Mouse (Mus musculus) liver, embryonic 15.5 days (tissue): ENCODE results near the gene Swt1. TPM values are rescaled to one million over a fixed set of nuclear protein-coding genes. Genes with fewer than 3 reads are reported as not detected.

Experiments
- ATAC-seq: fragments of 200-750 bp; cut with Nextera tagmentation; 2 replicates; pipeline ENCODE4 v1.8.0; 2017; ENCODE audit warnings: moderate number of reproducible peaks, mild to moderate bottlenecking, moderate library complexity; ENCODE audit not compliant: insufficient read depth
- H3K27ac ChIP-seq: fragments of 300-500 bp; sonication (generic); replicated peaks from 2 replicates; pipeline ENCODE4 v1.5.1; 2015; ENCODE audit warnings: mild to moderate bottlenecking, inconsistent platforms
- H3K27me3 ChIP-seq: fragments of 300-500 bp; sonication (generic); 2 replicates; pipeline ENCODE4 v1.6.1; 2015; ENCODE audit warnings: mild to moderate bottlenecking, inconsistent platforms
- H3K36me3 ChIP-seq: fragments of 300-500 bp; sonication (generic); replicated peaks from 2 replicates; pipeline ENCODE4 v1.6.1; 2015; ENCODE audit warnings: moderate library complexity, mild to moderate bottlenecking, inconsistent platforms
- H3K4me1 ChIP-seq: fragments of 300-500 bp; sonication (generic); replicated peaks from 2 replicates; pipeline ENCODE4 v1.6.1; 2015; ENCODE audit warnings: inconsistent platforms
- H3K4me2 ChIP-seq: fragments of 300-500 bp; sonication (generic); 2 replicates; pipeline ENCODE4 v1.6.1; 2015; ENCODE audit warnings: moderate library complexity, mild to moderate bottlenecking, inconsistent platforms
- H3K4me3 ChIP-seq: fragments of 300-500 bp; sonication (generic); replicated peaks from 2 replicates; pipeline ENCODE4 v1.5.1; 2015; ENCODE audit warnings: mild to moderate bottlenecking, inconsistent platforms
- H3K9ac ChIP-seq: fragments of 300-500 bp; sonication (generic); 2 replicates; pipeline ENCODE4 v1.6.1; 2015; ENCODE audit warnings: moderate library complexity, mild to moderate bottlenecking, inconsistent platforms
- H3K9me3 ChIP-seq: fragments of 300-500 bp; sonication (generic); replicated peaks from 2 replicates; pipeline ENCODE4 v1.6.1; 2016; ENCODE audit warnings: inconsistent platforms
- WGBS: fragments of 180-500 bp; shearing (Covaris S2); methylation state at CpG from one replicate; pipeline ENCODE4 v1.1.7; 2015; ENCODE audit warnings: mixed read lengths; ENCODE audit not compliant: insufficient replicate concordance; 5-methylcytosine and 5-hydroxymethylcytosine counted together
- microRNA-seq: library from miRNA; unstranded; fragments of <30 nt; microRNA quantifications from one replicate; pipeline ENCODE4, GENCODE M21; 2016
- polyA plus RNA-seq: library from polyadenylated mRNA; unstranded; fragments of >200 nt; fragmentation: Nextera tagmentation; extraction: Ambion mirVana; gene quantifications from 2 replicates; pipeline ENCODE4 v1.2.1, GENCODE M21; 2015

Gene Swt1
- polyA plus RNA-seq, 1 experiment from 2014 or later, result 15.4 TPM

- no peak for ATAC-seq
- 70% methylated on average over 7 of the region's 7 CpGs for WGBS
- H3K27me3 ChIP-seq, result no peaks in the 10 kb centered on the region
- no peaks in the 10 kb centered on the region for H3K4me1 ChIP-seq
- no peaks in the 10 kb centered on the region for H3K36me3 ChIP-seq
- no peaks in the 10 kb centered on the region for H3K9me3 ChIP-seq
- no peak overlapping the region for H3K9ac ChIP-seq
- H3K4me2 ChIP-seq, result no peak overlapping the region
- H3K4me3 ChIP-seq, result no peak overlapping the region
- H3K27ac ChIP-seq, result no peak overlapping the region
Observed at GRCm38 (mm10) chr1:151319267-151319666, 109.0 kb downstream of the Swt1 start.

Small RNA genes within 50 kb of the gene (microRNA-seq; reads per million reads assigned to microRNA genes)
- gene Mir7682, result 0.76 reads per million

Other genes starting within 250 kb of the Swt1 start
- 1.9 and 2.2 TPM in 2 replicates for gene Gm47985, start 245.9 kb downstream of the Swt1 start, polyA plus RNA-seq
- 1.2 and 1.3 TPM in 2 replicates for gene Gm8947, start 236.1 kb downstream of the Swt1 start, polyA plus RNA-seq
- gene Gm47995, start 230.0 kb downstream of the Swt1 start, polyA plus RNA-seq, result 0.74 and 0.82 TPM in 2 replicates
- gene 3110040M04Rik, start 224.3 kb downstream of the Swt1 start, polyA plus RNA-seq, result 0.39 and 1.0 TPM in 2 replicates
- 0.18 and 0.31 TPM in 2 replicates for gene Gm47996, start 218.3 kb downstream of the Swt1 start, polyA plus RNA-seq
- gene Ivns1abp, start 84.0 kb downstream of the Swt1 start, polyA plus RNA-seq, result 68.9 and 71.9 TPM in 2 replicates
- gene Trmt1l, start 87 bp upstream of the Swt1 start, polyA plus RNA-seq, result 15.2 and 16.0 TPM in 2 replicates
- 18.3 and 19.3 TPM in 2 replicates for gene Rnf2, start 72.5 kb upstream of the Swt1 start, polyA plus RNA-seq
- gene Fam129a, start 142.7 kb upstream of the Swt1 start, polyA plus RNA-seq, result 8.6 and 9.1 TPM in 2 replicates